Mouse (Mus musculus): ENCODE measurements at regions not wholly inside any gene's neighbourhood (a gene's known extent, or its start where the extent isn't known, plus 50 kb on each side); places are given as distances from the start of the nearest gene placed in this dataset.

GRCm38 (mm10) chr3:41368351-41369101, 187.0 kb upstream of the Jade1 start:
- Histone ChIP-seq H3K27me3 (ENCODE audit: control insufficient read depth, insufficient read depth, low read length) (no peaks in the 10 kb centered on the region), H3K4me1 (ENCODE audit: control insufficient read depth, insufficient read depth, low read length) (no peaks in the 10 kb centered on the region), H3K27ac (ENCODE audit: low read depth, low read length) (no peak overlapping the region), H3K4me3 (ENCODE audit: low read depth, low read length) (no peak overlapping the region), H3K4me2 (ENCODE audit: low read depth) (no peak overlapping the region), H3K36me3 (ENCODE audit: control insufficient read depth, insufficient read depth, low read length) (no peaks in the 10 kb centered on the region), H3K9me3 (ENCODE audit: control insufficient read depth, low read length) (no peaks in the 10 kb centered on the region), H3K9ac (ENCODE audit: low read length) (no peak overlapping the region)
- ATAC-seq (ENCODE audit: insufficient read depth, low FRiP score, low TSS enrichment) (no peak), DNase-seq (ENCODE audit: low spot score) (no peak)
- 85% methylated on average over 7 of the region's 7 CpGs for WGBS

- WGBS, result 81% methylated on average over 4 of the region's 4 CpGs
- Histone ChIP-seq H3K4me1 (ENCODE audit: control insufficient read depth, insufficient read depth, low read length) (no peaks in the 10 kb centered on the region), H3K9ac (ENCODE audit: low read length) (no peak overlapping the region), H3K27ac (ENCODE audit: low read depth, low read length) (no peak overlapping the region), H3K4me3 (ENCODE audit: low read depth, low read length) (no peak overlapping the region), H3K36me3 (ENCODE audit: control insufficient read depth, insufficient read depth, low read length) (no peaks in the 10 kb centered on the region), H3K4me2 (ENCODE audit: low read depth) (no peak overlapping the region), H3K27me3 (ENCODE audit: control insufficient read depth, insufficient read depth, low read length) (no peaks in the 10 kb centered on the region), H3K9me3 (ENCODE audit: control insufficient read depth, low read length) (no peaks in the 10 kb centered on the region)
- DNase-seq (ENCODE audit: low spot score) (no peak), ATAC-seq (ENCODE audit: insufficient read depth, low FRiP score, low TSS enrichment) (no peak)
These were observed 188.8 kb upstream of the Jade1 start for GRCm38 (mm10) chr3:41366764-41367163.

GRCm38 (mm10) chr3:41366264-41366663, 189.3 kb upstream of the Jade1 start:
- no peak overlapping the region for H3K27ac ChIP-seq (ENCODE audit: low read depth, low read length)
- WGBS, result 51% methylated on average over 9 of the region's 9 CpGs
- H3K4me2 ChIP-seq (ENCODE audit: low read depth), result no peak overlapping the region
- H3K4me1 ChIP-seq (ENCODE audit: control insufficient read depth, insufficient read depth, low read length), result no peaks in the 10 kb centered on the region
- H3K36me3 ChIP-seq (ENCODE audit: control insufficient read depth, insufficient read depth, low read length), result no peaks in the 10 kb centered on the region
- H3K9me3 ChIP-seq (ENCODE audit: control insufficient read depth, low read length), result no peaks in the 10 kb centered on the region
- H3K4me3 ChIP-seq (ENCODE audit: low read depth, low read length), result no peak overlapping the region
- no peaks in the 10 kb centered on the region for H3K27me3 ChIP-seq (ENCODE audit: control insufficient read depth, insufficient read depth, low read length)
- ATAC-seq (ENCODE audit: insufficient read depth, low FRiP score, low TSS enrichment) (no peak), DNase-seq (ENCODE audit: low spot score) (no peak)
- H3K9ac ChIP-seq (ENCODE audit: low read length), result no peak overlapping the region

GRCm38 (mm10) chr3:41365145-41365830, 190.2 kb upstream of the Jade1 start:
- 83% methylated on average over 8 of the region's 8 CpGs for WGBS
- DNase-seq (ENCODE audit: low spot score) (no peak), ATAC-seq (ENCODE audit: insufficient read depth, low FRiP score, low TSS enrichment) (no peak)
- Histone ChIP-seq H3K27me3 (ENCODE audit: control insufficient read depth, insufficient read depth, low read length) (no peaks in the 10 kb centered on the region), H3K4me2 (ENCODE audit: low read depth) (no peak overlapping the region), H3K9ac (ENCODE audit: low read length) (no peak overlapping the region), H3K27ac (ENCODE audit: low read depth, low read length) (no peak overlapping the region), H3K9me3 (ENCODE audit: control insufficient read depth, low read length) (no peaks in the 10 kb centered on the region), H3K36me3 (ENCODE audit: control insufficient read depth, insufficient read depth, low read length) (no peaks in the 10 kb centered on the region), H3K4me1 (ENCODE audit: control insufficient read depth, insufficient read depth, low read length) (no peaks in the 10 kb centered on the region), H3K4me3 (ENCODE audit: low read depth, low read length) (no peak overlapping the region)

- Histone ChIP-seq H3K27ac (ENCODE audit: low read depth, low read length) (no peak overlapping the region), H3K9ac (ENCODE audit: low read length) (no peak overlapping the region), H3K4me3 (ENCODE audit: low read depth, low read length) (no peak overlapping the region), H3K4me2 (ENCODE audit: low read depth) (no peak overlapping the region), H3K36me3 (ENCODE audit: control insufficient read depth, insufficient read depth, low read length) (no peaks in the 10 kb centered on the region), H3K27me3 (ENCODE audit: control insufficient read depth, insufficient read depth, low read length) (no peaks in the 10 kb centered on the region), H3K9me3 (ENCODE audit: control insufficient read depth, low read length) (no peaks in the 10 kb centered on the region), H3K4me1 (ENCODE audit: control insufficient read depth, insufficient read depth, low read length) (no peaks in the 10 kb centered on the region)
- DNase-seq (ENCODE audit: low spot score) (no peak), ATAC-seq (ENCODE audit: insufficient read depth, low FRiP score, low TSS enrichment) (no peak)
- 88% methylated on average over 3 of the region's 3 CpGs for WGBS
These were observed 191.6 kb upstream of the Jade1 start for GRCm38 (mm10) chr3:41363947-41364346.

GRCm38 (mm10) chr3:41360231-41360630, 195.3 kb upstream of the Jade1 start:
- H3K27me3 ChIP-seq (ENCODE audit: control insufficient read depth, insufficient read depth, low read length), result no peaks in the 10 kb centered on the region
- H3K36me3 ChIP-seq (ENCODE audit: control insufficient read depth, insufficient read depth, low read length), result no peaks in the 10 kb centered on the region
- no peaks in the 10 kb centered on the region for H3K9me3 ChIP-seq (ENCODE audit: control insufficient read depth, low read length)
- no peak overlapping the region for H3K4me3 ChIP-seq (ENCODE audit: low read depth, low read length)
- no peak for ATAC-seq (ENCODE audit: insufficient read depth, low FRiP score, low TSS enrichment)
- no peak for DNase-seq (ENCODE audit: low spot score)
- H3K9ac ChIP-seq (ENCODE audit: low read length), result no peak overlapping the region
- no peak overlapping the region for H3K4me2 ChIP-seq (ENCODE audit: low read depth)
- 73% methylated on average over 5 of the region's 5 CpGs for WGBS
- no peaks in the 10 kb centered on the region for H3K4me1 ChIP-seq (ENCODE audit: control insufficient read depth, insufficient read depth, low read length)
- no peak overlapping the region for H3K27ac ChIP-seq (ENCODE audit: low read depth, low read length)

- no peak overlapping the region for H3K27ac ChIP-seq (ENCODE audit: low read depth, low read length)
- no peak for DNase-seq (ENCODE audit: low spot score)
- H3K4me3 ChIP-seq (ENCODE audit: low read depth, low read length), result no peak overlapping the region
- WGBS, result 78% methylated on average over 4 of the region's 4 CpGs
- no peaks in the 10 kb centered on the region for H3K4me1 ChIP-seq (ENCODE audit: control insufficient read depth, insufficient read depth, low read length)
- ATAC-seq (ENCODE audit: insufficient read depth, low FRiP score, low TSS enrichment), result no peak
- no peak overlapping the region for H3K4me2 ChIP-seq (ENCODE audit: low read depth)
- H3K9ac ChIP-seq (ENCODE audit: low read length), result no peak overlapping the region
- no peaks in the 10 kb centered on the region for H3K27me3 ChIP-seq (ENCODE audit: control insufficient read depth, insufficient read depth, low read length)
- no peaks in the 10 kb centered on the region for H3K36me3 ChIP-seq (ENCODE audit: control insufficient read depth, insufficient read depth, low read length)
- no peaks in the 10 kb centered on the region for H3K9me3 ChIP-seq (ENCODE audit: control insufficient read depth, low read length)
These were observed 196.1 kb upstream of the Jade1 start for GRCm38 (mm10) chr3:41359458-41359857.

GRCm38 (mm10) chr3:41353021-41353420, 202.5 kb upstream of the Jade1 start:
- Histone ChIP-seq H3K9ac (ENCODE audit: low read length) (no peak overlapping the region), H3K4me3 (ENCODE audit: low read depth, low read length) (no peak overlapping the region), H3K9me3 (ENCODE audit: control insufficient read depth, low read length) (no peaks in the 10 kb centered on the region), H3K36me3 (ENCODE audit: control insufficient read depth, insufficient read depth, low read length) (no peaks in the 10 kb centered on the region), H3K27ac (ENCODE audit: low read depth, low read length) (no peak overlapping the region), H3K4me2 (ENCODE audit: low read depth) (no peak overlapping the region), H3K27me3 (ENCODE audit: control insufficient read depth, insufficient read depth, low read length) (no peaks in the 10 kb centered on the region), H3K4me1 (ENCODE audit: control insufficient read depth, insufficient read depth, low read length) (no peaks in the 10 kb centered on the region)
- no peak for ATAC-seq (ENCODE audit: insufficient read depth, low FRiP score, low TSS enrichment)
- WGBS, result 18% methylated on average over 2 of the region's 2 CpGs
- no peak for DNase-seq (ENCODE audit: low spot score)

GRCm38 (mm10) chr3:41351786-41352185, 203.7 kb upstream of the Jade1 start:
- H3K27me3 ChIP-seq (ENCODE audit: control insufficient read depth, insufficient read depth, low read length), result no peaks in the 10 kb centered on the region
- H3K4me2 ChIP-seq (ENCODE audit: low read depth), result no peak overlapping the region
- ATAC-seq (ENCODE audit: insufficient read depth, low FRiP score, low TSS enrichment) (no peak), DNase-seq (ENCODE audit: low spot score) (no peak)
- no peaks in the 10 kb centered on the region for H3K4me1 ChIP-seq (ENCODE audit: control insufficient read depth, insufficient read depth, low read length)
- H3K4me3 ChIP-seq (ENCODE audit: low read depth, low read length), result no peak overlapping the region
- no peak overlapping the region for H3K27ac ChIP-seq (ENCODE audit: low read depth, low read length)
- H3K9me3 ChIP-seq (ENCODE audit: control insufficient read depth, low read length), result no peaks in the 10 kb centered on the region
- H3K9ac ChIP-seq (ENCODE audit: low read length), result no peak overlapping the region
- WGBS, result 83% methylated on average over 4 of the region's 4 CpGs
- no peaks in the 10 kb centered on the region for H3K36me3 ChIP-seq (ENCODE audit: control insufficient read depth, insufficient read depth, low read length)

Measured in neural tube, embryonic 11.5 days (tissue).